Mouse (Mus musculus) adrenal gland, postnatal 25 days (tissue): ENCODE data around the gene Entpd1. TPM values are rescaled to one million over a fixed set of nuclear protein-coding genes. Genes with fewer than 3 reads are reported as not detected.

Experiments used
- DNase-seq: peaks from one replicate; pipeline ENCODE4 v3.0.0; 2021; ENCODE audit warnings: mixed read lengths
- total RNA-seq: library from RNA; stranded (reverse); gene quantifications from 2 replicates; pipeline ENCODE4 v1.2.3, GENCODE M21; 2021

Entpd1 gene
- total RNA-seq, 1 experiment from 2014 or later: 19.6 TPM

- no peak for DNase-seq
Measured at GRCm38 (mm10) chr19:40665778-40666177, 53.6 kb downstream of the Entpd1 start.

- DNase-seq: no peak
Measured at GRCm38 (mm10) chr19:40667111-40667510, 54.9 kb downstream of the Entpd1 start.

- no peak for DNase-seq
Measured at GRCm38 (mm10) chr19:40675329-40675728, 63.2 kb downstream of the Entpd1 start.

- no peak for DNase-seq
Measured at GRCm38 (mm10) chr19:40678087-40678486, 65.9 kb downstream of the Entpd1 start.

GRCm38 (mm10) chr19:40678532-40679307, 66.6 kb downstream of the Entpd1 start:
- DNase-seq: no peak

- DNase-seq: no peak
Measured at GRCm38 (mm10) chr19:40679632-40680031, 67.5 kb downstream of the Entpd1 start.

- DNase-seq: no peak
Measured at GRCm38 (mm10) chr19:40684124-40684523, 72.0 kb downstream of the Entpd1 start.

- DNase-seq: no peak
Measured at GRCm38 (mm10) chr19:40684566-40684965, 72.4 kb downstream of the Entpd1 start.

GRCm38 (mm10) chr19:40687291-40687927, 75.2 kb downstream of the Entpd1 start:
- DNase-seq: no peak

GRCm38 (mm10) chr19:40693201-40693600, 81.0 kb downstream of the Entpd1 start:
- no peak for DNase-seq

- no peak for DNase-seq
Measured at GRCm38 (mm10) chr19:40696116-40696515, 84.0 kb downstream of the Entpd1 start.

- no peak for DNase-seq
Measured at GRCm38 (mm10) chr19:40698103-40698853, 86.1 kb downstream of the Entpd1 start.

GRCm38 (mm10) chr19:40699816-40700215, 87.7 kb downstream of the Entpd1 start:
- DNase-seq: no peak

- no peak for DNase-seq
Measured at GRCm38 (mm10) chr19:40702406-40702805, 90.2 kb downstream of the Entpd1 start.

- DNase-seq: no peak
Measured at GRCm38 (mm10) chr19:40712889-40713628, 100.9 kb downstream of the Entpd1 start.

- no peak for DNase-seq
Measured at GRCm38 (mm10) chr19:40714700-40715099, 102.5 kb downstream of the Entpd1 start.

- DNase-seq: no peak
Measured at GRCm38 (mm10) chr19:40716981-40717380, 104.8 kb downstream of the Entpd1 start.

- no peak for DNase-seq
Measured at GRCm38 (mm10) chr19:40719439-40720105, 107.4 kb downstream of the Entpd1 start.

- no peak for DNase-seq
Measured at GRCm38 (mm10) chr19:40720381-40720780, 108.2 kb downstream of the Entpd1 start.

- peak; percentile 30 for DNase-seq
Measured at GRCm38 (mm10) chr19:40722137-40723038, 110.2 kb downstream of the Entpd1 start.

GRCm38 (mm10) chr19:40723516-40723915, 111.3 kb downstream of the Entpd1 start:
- DNase-seq: no peak
